Mouse (Mus musculus): Measurements from ENCODE around the gene Cwc22. TPM values are rescaled to one million over a fixed set of nuclear protein-coding genes. Genes with fewer than 3 reads are reported as not detected.

Cwc22 gene
- polyA plus RNA-seq, 1 experiment from 2014 or later = 47.2 TPM

DNA sequence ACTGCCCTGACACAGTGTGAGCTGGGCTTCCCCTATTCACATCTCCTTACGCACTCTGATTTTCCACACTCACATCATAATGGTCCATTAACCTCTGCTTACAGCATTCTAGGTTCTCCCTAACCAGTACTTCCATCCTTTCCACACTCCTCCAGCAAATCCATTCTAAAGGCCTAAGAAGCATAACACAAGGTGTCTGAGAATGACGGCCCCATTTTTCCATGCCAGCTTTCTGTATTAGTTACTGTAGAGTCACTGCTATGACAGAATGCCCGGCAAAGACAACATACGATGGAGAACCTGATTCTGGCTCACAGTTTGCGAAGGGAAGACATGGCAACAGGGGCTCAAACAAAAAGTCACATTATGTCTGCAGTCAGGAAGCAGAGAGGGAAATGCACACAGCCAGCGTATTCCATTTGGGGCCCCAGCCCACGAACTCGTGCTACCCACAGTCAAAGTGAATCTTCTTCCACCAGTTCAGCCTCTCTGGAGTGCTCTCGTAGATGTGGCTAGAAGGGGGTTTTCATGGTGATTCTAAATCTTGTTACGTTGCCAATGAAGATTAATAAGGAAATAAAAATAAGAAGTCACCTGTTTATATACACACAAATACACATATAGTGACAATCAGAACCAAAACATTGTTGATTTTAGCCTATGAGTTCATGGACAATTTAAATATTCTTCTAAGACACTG, 68.9 kb downstream of the Cwc22 start:
- no peak overlapping the region for H3K27ac ChIP-seq (replicated peaks; ENCODE audit: low read depth, low read length)
- no peaks in the 10 kb centered on the region for H3K9me3 ChIP-seq (ENCODE audit: control insufficient read depth, low read length)
- DNase-seq (ENCODE audit: low spot score) (peak; percentile 5), ATAC-seq (ENCODE audit: insufficient number of reproducible peaks, low FRiP score, low TSS enrichment, low read depth) (no peak)
- no peak overlapping the region for H3K4me3 ChIP-seq (ENCODE audit: low read depth, low read length)
- no peaks in the 10 kb centered on the region for H3K4me1 ChIP-seq (ENCODE audit: control insufficient read depth, insufficient read depth, low read length)
- 92% methylated on average over 10 of the region's 10 CpGs for WGBS
- H3K27me3 ChIP-seq (ENCODE audit: control insufficient read depth, insufficient read depth, low read length) = no peaks in the 10 kb centered on the region
- H3K4me2 ChIP-seq (ENCODE audit: low read depth, severe bottlenecking) = no peak overlapping the region
- no peak overlapping the region for H3K9ac ChIP-seq (ENCODE audit: low read length)
- H3K36me3 ChIP-seq (ENCODE audit: control insufficient read depth, insufficient read depth, low read length) = no peaks in the 10 kb centered on the region

DNA sequence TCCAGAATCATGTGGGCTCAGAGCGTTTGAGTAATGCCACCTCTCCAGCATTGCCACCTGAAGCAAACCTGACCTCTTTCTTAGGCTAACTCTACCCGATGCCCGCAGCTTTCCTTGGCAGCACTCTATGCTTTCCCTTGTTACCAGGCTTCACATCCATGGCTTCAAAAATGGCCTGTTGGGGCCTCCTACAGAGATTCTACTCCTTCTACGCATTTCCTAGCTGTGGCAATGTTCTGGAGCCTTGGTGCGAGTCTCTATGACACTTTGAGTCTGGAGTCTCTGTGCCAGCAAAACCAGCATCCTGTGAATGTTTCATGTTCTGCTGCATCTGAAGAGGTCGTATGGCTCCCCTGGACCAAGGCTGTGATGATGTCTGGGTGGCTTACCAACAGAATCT, 69.8 kb downstream of the Cwc22 start:
- Histone ChIP-seq H3K27me3 (ENCODE audit: control insufficient read depth, insufficient read depth, low read length) (no peaks in the 10 kb centered on the region), H3K36me3 (ENCODE audit: control insufficient read depth, insufficient read depth, low read length) (no peaks in the 10 kb centered on the region), H3K27ac (replicated peaks; ENCODE audit: low read depth, low read length) (no peak overlapping the region), H3K4me1 (ENCODE audit: control insufficient read depth, insufficient read depth, low read length) (no peaks in the 10 kb centered on the region), H3K9ac (ENCODE audit: low read length) (no peak overlapping the region), H3K9me3 (ENCODE audit: control insufficient read depth, low read length) (no peaks in the 10 kb centered on the region), H3K4me3 (ENCODE audit: low read depth, low read length) (no peak overlapping the region), H3K4me2 (ENCODE audit: low read depth, severe bottlenecking) (no peak overlapping the region)
- DNase-seq (ENCODE audit: low spot score) (peak; percentile 13), ATAC-seq (ENCODE audit: insufficient number of reproducible peaks, low FRiP score, low TSS enrichment, low read depth) (no peak)
- WGBS = 90% methylated on average over 6 of the region's 6 CpGs

DNA sequence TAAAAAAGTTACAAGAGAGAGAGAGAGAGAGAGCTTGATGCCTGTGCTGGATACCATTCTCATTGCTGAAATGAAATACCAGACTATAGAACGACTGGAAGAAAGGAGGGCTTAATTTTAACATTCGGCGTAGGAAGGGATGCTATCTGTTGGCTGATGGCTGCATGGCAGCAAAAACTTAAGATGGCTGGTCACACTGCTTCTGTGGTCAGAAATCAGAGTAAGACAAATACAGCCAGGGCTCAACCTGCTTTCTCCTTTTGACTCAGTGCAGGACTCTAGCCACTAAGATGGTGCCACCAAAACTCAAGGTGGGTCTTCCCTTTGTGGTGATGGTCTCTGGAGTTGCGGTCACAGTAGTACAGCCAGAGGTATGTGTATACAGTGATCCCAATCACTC, 70.7 kb downstream of the Cwc22 start:
- WGBS = 94% methylated on average over 4 of the region's 4 CpGs
- Histone ChIP-seq H3K27me3 (ENCODE audit: control insufficient read depth, insufficient read depth, low read length) (no peaks in the 10 kb centered on the region), H3K36me3 (ENCODE audit: control insufficient read depth, insufficient read depth, low read length) (no peaks in the 10 kb centered on the region), H3K4me1 (ENCODE audit: control insufficient read depth, insufficient read depth, low read length) (no peaks in the 10 kb centered on the region), H3K4me2 (ENCODE audit: low read depth, severe bottlenecking) (no peak overlapping the region), H3K9ac (ENCODE audit: low read length) (no peak overlapping the region), H3K4me3 (ENCODE audit: low read depth, low read length) (no peak overlapping the region), H3K27ac (replicated peaks; ENCODE audit: low read depth, low read length) (no peak overlapping the region), H3K9me3 (ENCODE audit: control insufficient read depth, low read length) (no peaks in the 10 kb centered on the region)
- no peak for ATAC-seq (ENCODE audit: insufficient number of reproducible peaks, low FRiP score, low TSS enrichment, low read depth)
- peak; percentile 3 for DNase-seq (ENCODE audit: low spot score)

DNA sequence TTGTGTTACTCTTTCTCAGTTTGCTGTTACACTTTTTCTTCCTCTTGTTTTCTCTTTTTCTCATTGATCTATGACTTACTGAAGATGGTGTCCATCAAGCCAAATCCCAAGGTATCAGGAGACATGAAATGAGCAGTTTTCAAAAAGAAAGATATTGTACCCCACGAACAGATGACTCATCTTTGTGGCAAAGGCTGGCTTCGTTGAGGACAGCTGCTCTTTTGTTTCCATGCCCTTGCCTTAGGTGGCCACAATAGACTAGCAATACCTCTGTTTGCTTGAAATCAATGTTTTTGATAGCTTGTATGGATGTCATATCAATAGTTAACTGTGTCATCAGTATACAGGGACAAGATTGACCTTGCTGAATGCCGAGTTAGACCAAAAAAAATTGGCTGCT, 71.5 kb downstream of the Cwc22 start:
- ATAC-seq (ENCODE audit: insufficient number of reproducible peaks, low FRiP score, low TSS enrichment, low read depth) = no peak
- WGBS = 84% methylated on average over 3 of the region's 3 CpGs
- H3K27ac ChIP-seq (replicated peaks; ENCODE audit: low read depth, low read length) = no peak overlapping the region
- no peaks in the 10 kb centered on the region for H3K4me1 ChIP-seq (ENCODE audit: control insufficient read depth, insufficient read depth, low read length)
- H3K36me3 ChIP-seq (ENCODE audit: control insufficient read depth, insufficient read depth, low read length) = no peaks in the 10 kb centered on the region
- H3K4me3 ChIP-seq (ENCODE audit: low read depth, low read length) = no peak overlapping the region
- no peaks in the 10 kb centered on the region for H3K27me3 ChIP-seq (ENCODE audit: control insufficient read depth, insufficient read depth, low read length)
- H3K9me3 ChIP-seq (ENCODE audit: control insufficient read depth, low read length) = no peaks in the 10 kb centered on the region
- no peak overlapping the region for H3K9ac ChIP-seq (ENCODE audit: low read length)
- H3K4me2 ChIP-seq (ENCODE audit: low read depth, severe bottlenecking) = no peak overlapping the region
- DNase-seq (ENCODE audit: low spot score) = peak; percentile 3

DNA sequence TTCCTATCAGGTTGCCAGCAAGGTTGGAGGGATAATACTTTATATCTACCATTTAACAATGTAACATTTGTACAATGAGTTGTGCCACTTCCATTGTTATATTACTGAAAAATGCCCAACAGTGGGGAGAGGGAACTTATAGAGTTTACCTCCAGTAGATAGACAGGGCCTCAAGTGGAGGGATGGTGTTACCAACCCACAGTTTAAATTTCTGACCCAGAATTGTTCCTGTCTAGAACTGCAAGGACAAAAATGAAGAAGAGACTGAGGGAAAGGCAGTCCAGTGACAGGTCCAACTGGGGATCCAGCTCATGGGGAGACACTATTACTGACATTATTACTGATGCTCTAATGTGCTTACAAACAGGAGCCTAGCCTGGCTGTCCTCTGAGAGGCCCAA, 72.4 kb downstream of the Cwc22 start:
- Histone ChIP-seq H3K27me3 (ENCODE audit: control insufficient read depth, insufficient read depth, low read length) (no peaks in the 10 kb centered on the region), H3K9ac (ENCODE audit: low read length) (no peak overlapping the region), H3K4me1 (ENCODE audit: control insufficient read depth, insufficient read depth, low read length) (no peaks in the 10 kb centered on the region), H3K27ac (replicated peaks; ENCODE audit: low read depth, low read length) (no peak overlapping the region), H3K36me3 (ENCODE audit: control insufficient read depth, insufficient read depth, low read length) (no peaks in the 10 kb centered on the region), H3K4me3 (ENCODE audit: low read depth, low read length) (no peak overlapping the region), H3K9me3 (ENCODE audit: control insufficient read depth, low read length) (no peaks in the 10 kb centered on the region), H3K4me2 (ENCODE audit: low read depth, severe bottlenecking) (no peak overlapping the region)
- DNase-seq (ENCODE audit: low spot score) (no peak), ATAC-seq (ENCODE audit: insufficient number of reproducible peaks, low FRiP score, low TSS enrichment, low read depth) (no peak)

DNA sequence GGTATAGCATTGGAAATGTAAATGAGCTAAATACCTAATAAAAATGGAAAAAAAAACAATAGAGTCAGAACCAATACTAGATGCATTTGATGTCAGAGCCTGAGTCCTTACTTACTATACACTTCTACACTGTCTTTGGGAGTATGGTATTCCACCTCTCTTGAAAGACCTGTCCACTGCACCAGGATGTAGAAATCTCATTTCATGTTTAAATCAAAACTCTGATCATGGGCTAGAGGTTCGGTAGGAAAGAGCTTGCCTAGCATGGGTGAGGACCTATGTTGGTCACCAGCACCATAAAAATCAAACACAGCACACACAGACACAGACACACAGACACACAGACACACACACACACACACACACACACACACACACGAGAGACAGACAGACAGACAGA, 73.5 kb downstream of the Cwc22 start:
- no peaks in the 10 kb centered on the region for H3K27me3 ChIP-seq (ENCODE audit: control insufficient read depth, insufficient read depth, low read length)
- ATAC-seq (ENCODE audit: insufficient number of reproducible peaks, low FRiP score, low TSS enrichment, low read depth) (no peak), DNase-seq (ENCODE audit: low spot score) (no peak)
- no peaks in the 10 kb centered on the region for H3K36me3 ChIP-seq (ENCODE audit: control insufficient read depth, insufficient read depth, low read length)
- no peaks in the 10 kb centered on the region for H3K4me1 ChIP-seq (ENCODE audit: control insufficient read depth, insufficient read depth, low read length)
- no peak overlapping the region for H3K4me3 ChIP-seq (ENCODE audit: low read depth, low read length)
- WGBS = 67% methylated on average over 2 of the region's 2 CpGs
- H3K27ac ChIP-seq (replicated peaks; ENCODE audit: low read depth, low read length) = no peak overlapping the region
- H3K4me2 ChIP-seq (ENCODE audit: low read depth, severe bottlenecking) = no peak overlapping the region
- no peak overlapping the region for H3K9ac ChIP-seq (ENCODE audit: low read length)
- no peaks in the 10 kb centered on the region for H3K9me3 ChIP-seq (ENCODE audit: control insufficient read depth, low read length)

DNA sequence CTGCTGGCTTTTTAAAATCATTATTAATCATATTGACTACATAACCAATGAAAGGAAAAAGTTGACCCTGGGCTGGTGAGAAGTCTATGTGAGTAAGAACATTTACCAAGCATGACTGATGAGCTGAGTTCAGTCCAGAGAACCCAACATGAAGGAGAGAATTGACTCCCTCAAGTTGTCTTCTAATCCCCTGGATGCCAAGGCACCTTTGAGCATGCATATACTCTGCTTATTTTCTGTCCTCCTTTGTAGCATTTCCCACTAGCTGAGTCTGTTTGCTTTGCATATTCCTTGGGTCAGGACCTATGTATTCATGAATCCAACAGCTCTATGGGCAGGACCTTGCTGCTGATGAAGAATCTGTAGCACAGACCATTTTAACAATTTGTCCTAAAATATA, 75.0 kb downstream of the Cwc22 start:
- Histone ChIP-seq H3K4me2 (ENCODE audit: low read depth, severe bottlenecking) (no peak overlapping the region), H3K27me3 (ENCODE audit: control insufficient read depth, insufficient read depth, low read length) (no peaks in the 10 kb centered on the region), H3K9me3 (ENCODE audit: control insufficient read depth, low read length) (no peaks in the 10 kb centered on the region), H3K4me1 (ENCODE audit: control insufficient read depth, insufficient read depth, low read length) (no peaks in the 10 kb centered on the region), H3K27ac (replicated peaks; ENCODE audit: low read depth, low read length) (no peak overlapping the region), H3K36me3 (ENCODE audit: control insufficient read depth, insufficient read depth, low read length) (no peaks in the 10 kb centered on the region), H3K4me3 (ENCODE audit: low read depth, low read length) (no peak overlapping the region), H3K9ac (ENCODE audit: low read length) (no peak overlapping the region)
- no peak for DNase-seq (ENCODE audit: low spot score)
- ATAC-seq (ENCODE audit: insufficient number of reproducible peaks, low FRiP score, low TSS enrichment, low read depth) = no peak

DNA sequence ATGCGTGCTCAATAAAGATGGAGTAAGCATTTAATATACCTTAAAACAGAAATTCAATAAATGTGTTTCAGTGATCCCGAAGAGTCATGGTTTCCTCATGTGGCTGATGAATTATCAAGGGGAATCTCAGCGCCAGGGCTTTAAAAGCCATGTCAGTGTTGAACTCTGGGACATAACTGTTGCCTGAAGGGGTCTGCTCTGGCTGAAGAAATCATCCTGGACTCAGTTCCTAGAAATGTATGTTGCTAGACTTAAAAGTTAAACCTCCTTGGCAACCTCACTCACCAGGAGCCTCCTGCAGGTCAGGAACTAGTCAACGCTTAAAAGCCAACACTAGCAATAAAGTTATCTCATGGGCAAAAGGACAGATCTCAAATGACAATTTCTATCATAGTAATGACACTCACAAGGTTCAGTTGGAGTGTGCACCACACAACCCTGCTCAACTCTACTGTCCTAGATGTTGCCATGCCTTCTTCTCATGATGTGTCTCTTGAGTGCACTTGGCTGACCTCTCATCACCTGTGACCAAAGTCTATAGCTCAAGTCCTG, 76.4 kb downstream of the Cwc22 start:
- no peaks in the 10 kb centered on the region for H3K9me3 ChIP-seq (ENCODE audit: control insufficient read depth, low read length)
- H3K36me3 ChIP-seq (ENCODE audit: control insufficient read depth, insufficient read depth, low read length) = no peaks in the 10 kb centered on the region
- no peak for ATAC-seq (ENCODE audit: insufficient number of reproducible peaks, low FRiP score, low TSS enrichment, low read depth)
- no peak overlapping the region for H3K9ac ChIP-seq (ENCODE audit: low read length)
- DNase-seq (ENCODE audit: low spot score) = no peak
- WGBS = 88% methylated on average over 4 of the region's 4 CpGs
- no peak overlapping the region for H3K4me2 ChIP-seq (ENCODE audit: low read depth, severe bottlenecking)
- H3K27ac ChIP-seq (replicated peaks; ENCODE audit: low read depth, low read length) = no peak overlapping the region
- no peaks in the 10 kb centered on the region for H3K4me1 ChIP-seq (ENCODE audit: control insufficient read depth, insufficient read depth, low read length)
- no peak overlapping the region for H3K4me3 ChIP-seq (ENCODE audit: low read depth, low read length)
- H3K27me3 ChIP-seq (ENCODE audit: control insufficient read depth, insufficient read depth, low read length) = no peaks in the 10 kb centered on the region

DNA sequence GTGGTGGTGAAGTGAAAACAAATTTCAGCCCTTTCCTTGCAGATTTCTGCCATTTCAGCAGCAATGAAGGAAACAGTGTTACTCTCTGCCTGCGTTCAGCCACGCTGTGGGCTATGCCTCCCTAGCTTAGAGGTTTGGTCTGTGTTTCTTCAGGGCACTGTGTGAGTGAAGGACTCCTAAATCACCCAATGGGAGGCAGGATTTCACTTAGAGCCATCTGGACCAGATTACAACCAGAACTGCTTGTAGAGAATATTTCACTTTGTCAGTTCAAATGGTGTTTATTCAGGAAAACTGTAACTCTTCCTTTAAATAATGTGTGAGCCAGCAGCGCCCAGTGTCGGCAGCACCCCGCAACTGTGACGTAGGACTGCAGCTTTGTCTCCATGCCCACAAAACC, 82.2 kb downstream of the Cwc22 start:
- H3K9me3 ChIP-seq (ENCODE audit: control insufficient read depth, low read length) = no peaks in the 10 kb centered on the region
- DNase-seq (ENCODE audit: low spot score) = peak; percentile 56
- H3K36me3 ChIP-seq (ENCODE audit: control insufficient read depth, insufficient read depth, low read length) = no peaks in the 10 kb centered on the region
- peak; percentile 88; the same call in 1 of the 2 replicates for ATAC-seq (ENCODE audit: insufficient number of reproducible peaks, low FRiP score, low TSS enrichment, low read depth)
- H3K9ac ChIP-seq (ENCODE audit: low read length) = no peak overlapping the region
- H3K4me1 ChIP-seq (ENCODE audit: control insufficient read depth, insufficient read depth, low read length) = peaks cover 4% of the 10 kb centered on the region; the same call in 1 of the 2 replicates
- H3K27ac ChIP-seq (replicated peaks; ENCODE audit: low read depth, low read length) = no peak overlapping the region
- H3K4me3 ChIP-seq (ENCODE audit: low read depth, low read length) = no peak overlapping the region
- H3K27me3 ChIP-seq (ENCODE audit: control insufficient read depth, insufficient read depth, low read length) = no peaks in the 10 kb centered on the region
- 8% methylated on average over 6 of the region's 6 CpGs for WGBS
- H3K4me2 ChIP-seq (ENCODE audit: low read depth, severe bottlenecking) = no peak overlapping the region
